In genomic region chr2:33689880-33690462, GRCm38 (mm10) we compare ENCODE assay signal across 8 mouse cellular contexts. TPM values are rescaled to one million over a fixed set of nuclear protein-coding genes. Genes with fewer than 3 reads are reported as not detected.
DNase-seq lines count a peak whose midpoint lies in the region; ATAC-seq and TF ChIP-seq lines count a peak whose summit lies in the region.

No protein-coding gene starts in this region.

- H3K36me3 ChIP-seq in forebrain, embryonic 11.5 days (ENCODE audit: control insufficient read depth, insufficient read depth, low read length): no peaks in the 10 kb centered on the region
- H3K36me3 ChIP-seq in small intestine, adult 2 months (ENCODE audit: control insufficient read depth, insufficient read depth, low read length): no peaks in the 10 kb centered on the region
- H3K36me3 ChIP-seq in heart, embryonic 10.5 days: no peaks in the 10 kb centered on the region

- peaks cover 5% of the 10 kb centered on the region; the same call in 1 of the 2 replicates for H3K4me1 ChIP-seq in forebrain, embryonic 11.5 days (replicated peaks; ENCODE audit: control insufficient read depth, insufficient read depth, low read length)
- no peaks in the 10 kb centered on the region for H3K4me1 ChIP-seq in small intestine, adult 2 months (ENCODE audit: control insufficient read depth, insufficient read depth, insufficient read length, low read length)
- H3K4me1 ChIP-seq in heart, embryonic 10.5 days: peaks cover 18% of the 10 kb centered on the region

- peaks cover 4% of the 10 kb centered on the region; the same call in 1 of the 2 replicates for H3K9me3 ChIP-seq in forebrain, embryonic 11.5 days (ENCODE audit: control insufficient read depth, low read length)
- H3K9me3 ChIP-seq in heart, embryonic 10.5 days: 0 out of 2 replicates have a peak, but pooled peaks cover 5% of the 10 kb centered on the region

- no peaks in the 10 kb centered on the region; the same call in none of the 2 replicates for H3K27me3 ChIP-seq in forebrain, embryonic 11.5 days (ENCODE audit: control insufficient read depth, insufficient read depth, low read length)
- peaks cover 7% of the 10 kb centered on the region for H3K27me3 ChIP-seq in small intestine, adult 2 months (ENCODE audit: control insufficient read depth, insufficient read depth, low read length)
- peaks cover 42% of the 10 kb centered on the region for H3K27me3 ChIP-seq in heart, embryonic 10.5 days (ENCODE audit: insufficient read depth, poor library complexity, severe bottlenecking)

- H3K4me2 ChIP-seq in forebrain, embryonic 11.5 days (ENCODE audit: low read depth, low read length, severe bottlenecking): no peak overlapping the region

- intact Hi-C loops in gastrocnemius, postnatal 36 days (cut with DNase I): no loop called here

- TF ChIP-seq POLR2A in small intestine, adult 2 months (IDR thresholded peaks at IDR 0.05; ENCODE audit: low read depth, low read length): no peak

- ATAC-seq in forebrain, embryonic 11.5 days (replicated peaks; ENCODE audit: low FRiP score): no peak; the same call in 1 of the 2 replicates

- no peak overlapping the region for H3K27ac ChIP-seq in forebrain, embryonic 11.5 days (ENCODE audit: low read depth, low read length)
- H3K27ac ChIP-seq in small intestine, adult 2 months (ENCODE audit: insufficient read depth, low read depth, low read length): no peak overlapping the region
- no peak overlapping the region for H3K27ac ChIP-seq in heart, embryonic 10.5 days

- peak; percentile 42 to 49 for DNase-seq in gastrocnemius, postnatal 4 days (ENCODE audit: low spot score in 2 of 2)
- DNase-seq in gastrocnemius, postnatal 36 days: no peak
- peak; percentile 15 for DNase-seq in urinary bladder, postnatal 25 days (ENCODE audit: low spot score)
- DNase-seq in urinary bladder, postnatal 36 days (ENCODE audit: low spot score in 2 of 2): no peak
- peak; percentile 86 for DNase-seq in forebrain, embryonic 11.5 days (ENCODE audit: low spot score)
- DNase-seq in lung, postnatal 10 days: peak; percentile 57
- DNase-seq in heart, embryonic 10.5 days (ENCODE audit: low spot score): no peak

- no peak overlapping the region for H3K4me3 ChIP-seq in forebrain, embryonic 11.5 days (ENCODE audit: low read depth, low read length)
- H3K4me3 ChIP-seq in small intestine, adult 2 months (ENCODE audit: low read depth, low read length): no peak overlapping the region
- H3K4me3 ChIP-seq in heart, embryonic 10.5 days: no peak overlapping the region

- H3K9ac ChIP-seq in forebrain, embryonic 11.5 days (ENCODE audit: low read length): peak overlapping the region; percentile 29; the same call in 1 of the 2 replicates

- TF ChIP-seq CTCF in small intestine, adult 2 months (IDR thresholded peaks at IDR 0.05; ENCODE audit: extremely low read depth, insufficient read length, insufficient replicate concordance, low read depth, low read length): peak; percentile 74; the same call in 1 of the 2 replicates

- 28% methylated on average over 9 of the region's 9 CpGs for WGBS in forebrain, embryonic 11.5 days
- 24% methylated on average over 9 of the region's 9 CpGs for WGBS in small intestine, adult 2 months
- whole genome bisulfite sequencing in heart, embryonic 10.5 days: 22% methylated on average over 9 of the region's 9 CpGs

RNA-seq across cellular contexts. Expression of gene Lmx1b, which starts 49.7 kb away (rescaled TPM):
- 1 to 10 TPM in 1 of 2 experiments, under 1 TPM in 1; 0.98 to 1.3 TPM for total RNA-seq in gastrocnemius, postnatal 4 days (2021)
- under 1 TPM; 0.13 to 0.25 TPM for total RNA-seq in gastrocnemius, postnatal 36 days (2021)
- polyA plus RNA-seq in forebrain, embryonic 11.5 days (2014; fragmentation: Nextera tagmentation; extraction: Ambion mirVana): 1.0 and 1.6 TPM in 2 replicates
- 0.10 and 0.13 TPM in 2 replicates for polyA plus RNA-seq in small intestine, adult 2 months (2012; rRNA removed)
- 0.11 and 0.83 TPM in 2 replicates for polyA plus RNA-seq in heart, embryonic 10.5 days (2016; fragmentation: Nextera tagmentation; extraction: Ambion mirVana)

Comparison
In these comparisons a context has a peak if more than half of its experiments do, and no peak if none do; other contexts are left out.
1. DNase-seq: peak in gastrocnemius, postnatal 4 days (2 of 2), urinary bladder, postnatal 25 days (single experiment), forebrain, embryonic 11.5 days (single experiment) and lung, postnatal 10 days (single experiment); none in gastrocnemius, postnatal 36 days (0 of 2), urinary bladder, postnatal 36 days (0 of 2) and heart, embryonic 10.5 days (single experiment).